Mouse (Mus musculus) ES-Bruce4 (cell line): ENCODE results near the gene Slco2a1.

Experiments
- CTCF ChIP-seq: IDR thresholded peaks from one replicate; pipeline ENCODE4 v1.8.1; 2011; ENCODE audit warnings: low read depth, low read length
- EP300 ChIP-seq: IDR thresholded peaks from 2 replicates; pipeline ENCODE4 v1.6.1; 2011; ENCODE audit warnings: low read depth, low read length; ENCODE audit not compliant: insufficient read depth

GRCm38 (mm10) chr9:103108943-103109670 is 120.6 kb downstream of the Slco2a1 start:
- TF ChIP-seq CTCF (no peak), EP300 (no peak)
